In genomic region chr15:83255191-83255782, GRCm38 (mm10) we compare ENCODE assay signal across 20 mouse cellular contexts. TPM values are rescaled to one million over a fixed set of nuclear protein-coding genes. Genes with fewer than 3 reads are reported as not detected.
DNase-seq lines count a peak whose midpoint lies in the region; ATAC-seq and TF ChIP-seq lines count a peak whose summit lies in the region.
"Had no signal": no experiment of that assay in that cellular context is flagged by ENCODE, and none has a peak within 500 bp of the region (broad histone marks: within the 10 kb centered on the region; RNA-seq: fewer than 3 reads in every experiment).

No protein-coding gene starts in this region.

- no peak for DNase-seq in gastrocnemius, adult 2 months
- no peak for DNase-seq in gastrocnemius, postnatal 4 days (ENCODE audit: low spot score in 2 of 2)
- no peak for DNase-seq in kidney, postnatal 0 days (ENCODE audit: low spot score)
- DNase-seq in kidney, postnatal 4 days: no peak
- DNase-seq in R1 (ENCODE audit: low read depth, low spot score): peak; percentile 77
- DNase-seq in urinary bladder, postnatal 36 days (ENCODE audit: low spot score in 2 of 2): no peak
- DNase-seq in layer of hippocampus, adult 18-20 months (ENCODE audit: low spot score in 2 of 2): no peak
- DNase-seq: adrenal gland, postnatal 36 days; cerebellum, postnatal 25 days; gastrocnemius, postnatal 25 days; layer of hippocampus, adult 9-11 months; lung, postnatal 10 days had no signal

- H3K36me3 ChIP-seq in kidney, postnatal 0 days (ENCODE audit: insufficient read depth, low read length): no peaks in the 10 kb centered on the region
- no peaks in the 10 kb centered on the region for H3K36me3 ChIP-seq in C2C12 (ENCODE audit: control insufficient read depth, insufficient read depth)
- H3K36me3 ChIP-seq: embryonic facial prominence, embryonic 10.5 days; limb, embryonic 15.5 days had no signal

- no peaks in the 10 kb centered on the region for H3K9me3 ChIP-seq in kidney, postnatal 0 days (replicated peaks; ENCODE audit: low read length)
- H3K9me3 ChIP-seq: embryonic facial prominence, embryonic 10.5 days; limb, embryonic 15.5 days had no signal

- no peak overlapping the region for H3ac ChIP-seq in C2C12 (ENCODE audit: control insufficient read depth, insufficient read length, low read depth)

- no peak overlapping the region for H3K9ac ChIP-seq in kidney, postnatal 0 days (ENCODE audit: low read depth, low read length)
- H3K9ac ChIP-seq: limb, embryonic 15.5 days had no signal

- 0 out of 2 replicates have a peak, but pooled peaks cover 13% of the 10 kb centered on the region for H3K4me1 ChIP-seq in kidney, postnatal 0 days (replicated peaks; ENCODE audit: insufficient read depth, low read length)

- H3K79me2 ChIP-seq in C2C12 (ENCODE audit: control insufficient read depth, insufficient read depth): peaks cover 10% of the 10 kb centered on the region

- WGBS in kidney, postnatal 0 days: 91% methylated on average over 4 of the region's 4 CpGs

- H3K79me3 ChIP-seq in C2C12 (ENCODE audit: low read depth): peaks cover 3% of the 10 kb centered on the region

- no peak overlapping the region for H3K4me3 ChIP-seq in gastrocnemius, adult 2 months
- H3K4me3 ChIP-seq in kidney, postnatal 0 days (replicated peaks; ENCODE audit: low read depth, low read length): no peak overlapping the region
- H3K4me3 ChIP-seq in C2C12 (ENCODE audit: insufficient read depth, poor library complexity, severe bottlenecking): no peak overlapping the region
- H3K4me3 ChIP-seq: embryonic facial prominence, embryonic 10.5 days; erythroblast, embryonic 14.5 days; limb, embryonic 15.5 days had no signal

- no peak overlapping the region for H3K27ac ChIP-seq in gastrocnemius, adult 2 months
- peak overlapping the region; percentile 75; the same call in 1 of the 2 replicates for H3K27ac ChIP-seq in kidney, postnatal 0 days
- H3K27ac ChIP-seq: embryonic facial prominence, embryonic 10.5 days; limb, embryonic 15.5 days had no signal

- intact Hi-C loops in gastrocnemius, adult 2 months (cut with DNase I): no loop called here

- H3K4me2 ChIP-seq in kidney, postnatal 0 days (ENCODE audit: low read length): no peak overlapping the region
- H3K4me2 ChIP-seq: heart, embryonic 11.5 days; limb, embryonic 15.5 days had no signal

- TF ChIP-seq CTCF in gastrocnemius, adult 2 months (IDR thresholded peaks at IDR 0.05): peak; percentile 32
- TF ChIP-seq CTCF in kidney, postnatal 0 days (IDR thresholded peaks at IDR 0.05; ENCODE audit: low read depth): peak; percentile 49
- peak; percentile 8 for TF ChIP-seq CTCF in C2C12 (IDR thresholded peaks at IDR 0.05; ENCODE audit: control insufficient read depth, insufficient read depth, insufficient read length)

- H3K27me3 ChIP-seq in kidney, postnatal 0 days (ENCODE audit: insufficient read depth, low read length): no peaks in the 10 kb centered on the region
- no peaks in the 10 kb centered on the region for H3K27me3 ChIP-seq in C2C12 (ENCODE audit: control insufficient read depth, insufficient read depth, insufficient read length)

- ATAC-seq in kidney, postnatal 0 days (replicated peaks; ENCODE audit: low FRiP score, low read depth): no peak

TF ChIP-seq in C2C12, 6 proteins besides CTCF, POLR2A, EP300 and RAD21:
- TF ChIP-seq MAX (IDR thresholded peaks at IDR 0.05) (no peak), MYOG (IDR thresholded peaks at IDR 0.05; ENCODE audit: control insufficient read depth, extremely low read depth, insufficient read length) (no peak), CEBPB (IDR thresholded peaks at IDR 0.05; ENCODE audit: low read depth) (no peak), FOSL1 (IDR thresholded peaks at IDR 0.05; ENCODE audit: insufficient read depth, low read length, poor library complexity, severe bottlenecking) (no peak), MYOD1 (IDR thresholded peaks at IDR 0.05; ENCODE audit: control insufficient read depth, insufficient read length, low read depth) (no peak), USF1 (IDR thresholded peaks at IDR 0.05; ENCODE audit: low read depth) (no peak)

RNA-seq across cellular contexts. Expression of gene A4galt, which starts 3.7 kb away (rescaled TPM):
- total RNA-seq in gastrocnemius, adult 2 months (2021): 1 to 10 TPM; 2.8 to 4.0 TPM
- total RNA-seq in gastrocnemius, postnatal 4 days (2021): 10 to 100 TPM in 1 of 2 experiments, 1 to 10 TPM in 1; 9.7 to 11.0 TPM
- 26.5 and 27.2 TPM in 2 replicates for polyA plus RNA-seq in kidney, postnatal 0 days (2015; fragmentation: Nextera tagmentation; extraction: Ambion mirVana)
- polyA plus RNA-seq in C2C12 (2012; fragmentation: generic; extraction: Trizol): 27.6 TPM
- 1 to 10 TPM; 3.0 to 3.5 TPM for total RNA-seq in layer of hippocampus, adult 18-20 months (2021)
- total RNA-seq: hematopoietic stem cell, adult 5-6 weeks; megakaryocyte-erythroid progenitor cell, adult 5-6 weeks; monocyte, adult 5-6 weeks had no signal
- polyA plus RNA-seq: erythroblast, embryonic 14.5 days had no signal
